8 mouse cellular contexts compared by ENCODE assay signal in genomic region chr5:144964872-144965638, GRCm38 (mm10). TPM values are rescaled to one million over a fixed set of nuclear protein-coding genes. Genes with fewer than 3 reads are reported as not detected.
DNase-seq lines count a peak whose midpoint lies in the region; ATAC-seq and TF ChIP-seq lines count a peak whose summit lies in the region.

No protein-coding gene starts in this region.

- H3K4me3 ChIP-seq in bone marrow, adult 2 months (replicated peaks; ENCODE audit: control insufficient read depth, low read depth, low read length), result peak overlapping the region; percentile 64
- peak overlapping the region; percentile 96 for H3K4me3 ChIP-seq in embryonic facial prominence, embryonic 14.5 days (ENCODE audit: low read depth, low read length)
- H3K4me3 ChIP-seq in limb, embryonic 15.5 days, result peak overlapping the region; percentile 96

- 4% methylated on average over 43 of the region's 56 CpGs for WGBS in bone marrow, adult 2 months
- WGBS in embryonic facial prominence, embryonic 14.5 days, result 0% methylated on average over 8 of the region's 56 CpGs
- WGBS in limb, embryonic 15.5 days, result under 1% methylated on average over 25 of the region's 56 CpGs

- H3K9ac ChIP-seq in embryonic facial prominence, embryonic 14.5 days (ENCODE audit: low read depth, low read length), result peak overlapping the region; percentile 94
- H3K9ac ChIP-seq in limb, embryonic 15.5 days, result peak overlapping the region; percentile 97

- H3K4me1 ChIP-seq in bone marrow, adult 2 months (ENCODE audit: control insufficient read depth, insufficient read depth, low read length), result peaks cover 2% of the 10 kb centered on the region; the same call in 1 of the 2 replicates
- H3K4me1 ChIP-seq in embryonic facial prominence, embryonic 14.5 days (ENCODE audit: control insufficient read depth, insufficient read depth, low read length), result peaks cover 22% of the 10 kb centered on the region
- peaks cover 40% of the 10 kb centered on the region for H3K4me1 ChIP-seq in limb, embryonic 15.5 days

- peak overlapping the region; percentile 89 for H3K4me2 ChIP-seq in embryonic facial prominence, embryonic 14.5 days (ENCODE audit: low read depth, low read length)
- peak overlapping the region; percentile 63 for H3K4me2 ChIP-seq in limb, embryonic 15.5 days

- no peaks in the 10 kb centered on the region for H3K9me3 ChIP-seq in embryonic facial prominence, embryonic 14.5 days (ENCODE audit: control insufficient read depth, low read length)
- no peaks in the 10 kb centered on the region for H3K9me3 ChIP-seq in limb, embryonic 15.5 days

- H3K36me3 ChIP-seq in embryonic facial prominence, embryonic 14.5 days (ENCODE audit: control insufficient read depth, insufficient read depth, low read length), result no peaks in the 10 kb centered on the region
- H3K36me3 ChIP-seq in limb, embryonic 15.5 days, result no peaks in the 10 kb centered on the region

- H3K27ac ChIP-seq in bone marrow, adult 2 months (ENCODE audit: control insufficient read depth, insufficient read depth, low read depth, low read length, poor library complexity), result peak overlapping the region; percentile 78; the same call in 1 of the 2 replicates
- peak overlapping the region; percentile 92 for H3K27ac ChIP-seq in embryonic facial prominence, embryonic 14.5 days (replicated peaks; ENCODE audit: low read depth, low read length)
- H3K27ac ChIP-seq in limb, embryonic 15.5 days, result peak overlapping the region; percentile 95

- no peak for TF ChIP-seq POLR2A in bone marrow, adult 2 months (IDR thresholded peaks at IDR 0.05; ENCODE audit: borderline replicate concordance, control insufficient read depth, low read depth, low read length)

- DNase-seq in B cell, adult 2 months, result peak; percentile 95 to 97
- DNase-seq in embryonic facial prominence, embryonic 14.5 days (ENCODE audit: low spot score), result peak; percentile 93
- peak; percentile 79 for DNase-seq in heart, adult 8-10 months (ENCODE audit: low spot score)
- DNase-seq in kidney, adult 8-10 months, result peak; percentile 89 to 91
- peak; percentile 65 to 67 for DNase-seq in monocyte, adult 2 months (ENCODE audit: low read depth in 1 of 2, low spot score in 2 of 2)
- peak; percentile 71 to 82 for DNase-seq in spleen, postnatal 14 days (ENCODE audit: low spot score in 2 of 2)

- TF ChIP-seq CTCF in bone marrow, adult 2 months (IDR thresholded peaks at IDR 0.05; ENCODE audit: control insufficient read depth, insufficient read depth, low read length), result no peak

- ATAC-seq in embryonic facial prominence, embryonic 14.5 days (ENCODE audit: low read depth), result peak; percentile 77
- peak; percentile 73 for ATAC-seq in limb, embryonic 15.5 days (ENCODE audit: insufficient number of reproducible peaks, low FRiP score, low TSS enrichment, low read depth)

- H3K27me3 ChIP-seq in embryonic facial prominence, embryonic 14.5 days (replicated peaks; ENCODE audit: control insufficient read depth, insufficient read depth, low read length), result no peaks in the 10 kb centered on the region
- H3K27me3 ChIP-seq in limb, embryonic 15.5 days, result no peaks in the 10 kb centered on the region

RNA-seq across cellular contexts. Expression of gene Smurf1, which starts 0.6 kb away (rescaled TPM):
- polyA plus RNA-seq in bone marrow, adult 2 months (2011; ENCODE audit: insufficient read depth, insufficient read length, low replicate concordance, missing spikeins), result 2.5 and 5.8 TPM in 2 replicates
- polyA plus RNA-seq in embryonic facial prominence, embryonic 14.5 days (2014; fragmentation: Nextera tagmentation; extraction: Ambion mirVana), result 19.9 and 21.1 TPM in 2 replicates
- total RNA-seq in heart, adult 8-10 months (2022), result 10 to 100 TPM; 29.5 to 34.9 (median 30.3) TPM
- 16.3 and 18.3 TPM in 2 replicates for polyA plus RNA-seq in limb, embryonic 15.5 days (2015; fragmentation: Nextera tagmentation; extraction: Ambion mirVana)

Comparison
In these comparisons a context has a peak if more than half of its experiments do, and no peak if none do; other contexts are left out.
1. Peak in every context shown above with its lines: DNase-seq, ATAC-seq, H3K4me3 ChIP-seq and H3K27ac ChIP-seq.